Mouse (Mus musculus): Measurements from ENCODE around the gene Gtf2f1. TPM values are rescaled to one million over a fixed set of nuclear protein-coding genes. Genes with fewer than 3 reads are reported as not detected.

The Gtf2f1 gene
- polyA plus RNA-seq, 1 experiment from 2014 or later = 80.4 TPM

- H3K4me1 ChIP-seq = no peaks in the 10 kb centered on the region
- no peak overlapping the region for H3K9ac ChIP-seq (replicated peaks)
- no peaks in the 10 kb centered on the region for H3K36me3 ChIP-seq
- no peaks in the 10 kb centered on the region for H3K9me3 ChIP-seq
- no peak overlapping the region for H3K4me3 ChIP-seq
- no peak overlapping the region for H3K27ac ChIP-seq (replicated peaks)
- no peaks in the 10 kb centered on the region for H3K27me3 ChIP-seq
- no peak for ATAC-seq (replicated peaks)
- 82% methylated on average over 5 of the region's 5 CpGs for WGBS
- H3K4me2 ChIP-seq (replicated peaks) = no peak overlapping the region
Observed at GRCm38 (mm10) chr17:56962642-56963405, 48.3 kb downstream of the Gtf2f1 start.

DNA sequence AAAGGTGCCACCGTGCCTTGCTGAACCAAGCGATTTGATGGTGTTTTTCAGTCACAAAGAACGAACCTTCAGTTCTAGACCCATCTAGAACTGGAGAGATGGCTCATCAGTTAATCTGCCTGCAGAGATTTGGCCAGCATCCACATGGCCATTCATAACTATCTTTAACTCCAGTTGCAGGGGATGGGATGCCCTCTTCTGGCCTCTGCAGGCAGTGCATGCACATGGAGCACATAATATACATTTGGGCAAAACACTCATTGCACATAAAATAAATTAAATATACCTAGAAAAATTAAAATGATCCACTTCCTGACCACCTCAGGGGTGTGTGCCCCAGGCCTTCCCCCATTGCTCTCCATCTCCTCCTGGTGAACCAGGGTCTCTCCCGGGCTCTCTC is 49.2 kb downstream of the Gtf2f1 start:
- H3K9ac ChIP-seq (replicated peaks) = no peak overlapping the region
- H3K27me3 ChIP-seq = no peaks in the 10 kb centered on the region
- H3K4me2 ChIP-seq (replicated peaks) = no peak overlapping the region
- H3K9me3 ChIP-seq = no peaks in the 10 kb centered on the region
- no peak for ATAC-seq (replicated peaks)
- no peaks in the 10 kb centered on the region for H3K4me1 ChIP-seq
- WGBS = 94% methylated on average over 4 of the region's 4 CpGs
- no peak overlapping the region for H3K27ac ChIP-seq (replicated peaks)
- no peak overlapping the region for H3K4me3 ChIP-seq
- H3K36me3 ChIP-seq = no peaks in the 10 kb centered on the region

GRCm38 (mm10) chr17:56958667-56959066 is 52.4 kb downstream of the Gtf2f1 start:
- no peak overlapping the region for H3K4me2 ChIP-seq (replicated peaks)
- H3K9me3 ChIP-seq = no peaks in the 10 kb centered on the region
- no peak for ATAC-seq (replicated peaks)
- no peaks in the 10 kb centered on the region for H3K27me3 ChIP-seq
- 87% methylated on average over 4 of the region's 4 CpGs for WGBS
- H3K4me3 ChIP-seq = no peak overlapping the region
- H3K27ac ChIP-seq (replicated peaks) = no peak overlapping the region
- no peaks in the 10 kb centered on the region for H3K36me3 ChIP-seq
- H3K9ac ChIP-seq (replicated peaks) = no peak overlapping the region
- no peaks in the 10 kb centered on the region for H3K4me1 ChIP-seq

- WGBS = 31% methylated on average over 11 of the region's 11 CpGs
- no peak for ATAC-seq (replicated peaks)
- H3K4me1 ChIP-seq = no peaks in the 10 kb centered on the region
- no peak overlapping the region for H3K4me3 ChIP-seq
- no peak overlapping the region for H3K27ac ChIP-seq (replicated peaks)
- H3K9me3 ChIP-seq = no peaks in the 10 kb centered on the region
- no peaks in the 10 kb centered on the region for H3K36me3 ChIP-seq
- H3K27me3 ChIP-seq = no peaks in the 10 kb centered on the region
- no peak overlapping the region for H3K4me2 ChIP-seq (replicated peaks)
- no peak overlapping the region for H3K9ac ChIP-seq (replicated peaks)
Observed at GRCm38 (mm10) chr17:56957763-56958429, 53.2 kb downstream of the Gtf2f1 start.

- ATAC-seq (replicated peaks) = no peak
- Histone ChIP-seq H3K4me2 (replicated peaks) (no peak overlapping the region), H3K36me3 (no peaks in the 10 kb centered on the region), H3K27me3 (no peaks in the 10 kb centered on the region), H3K4me1 (no peaks in the 10 kb centered on the region), H3K9me3 (no peaks in the 10 kb centered on the region), H3K9ac (replicated peaks) (no peak overlapping the region), H3K4me3 (no peak overlapping the region), H3K27ac (replicated peaks) (no peak overlapping the region)
- 80% methylated on average over 7 of the region's 7 CpGs for WGBS
Observed at GRCm38 (mm10) chr17:56954871-56955270, 56.2 kb downstream of the Gtf2f1 start.

Other genes with a start within 250 kb of the Gtf2f1 start
- 72.1 and 74.3 TPM in 2 replicates for gene Dus3l, start 246.5 kb downstream of the Gtf2f1 start, polyA plus RNA-seq (2015; fragmentation: Nextera tagmentation; extraction: Ambion mirVana)
- gene Prr22, start 241.0 kb downstream of the Gtf2f1 start, polyA plus RNA-seq (2015; fragmentation: Nextera tagmentation; extraction: Ambion mirVana) = 0.66 and 0.73 TPM in 2 replicates
- 4.4 and 4.5 TPM in 2 replicates for gene Rfx2, start 180.3 kb downstream of the Gtf2f1 start, polyA plus RNA-seq (2015; fragmentation: Nextera tagmentation; extraction: Ambion mirVana)
- gene Acsbg2, start 136.8 kb downstream of the Gtf2f1 start, polyA plus RNA-seq (2015; fragmentation: Nextera tagmentation; extraction: Ambion mirVana) = not detected in 2 replicates
- gene 1700061G19Rik, start 135.8 kb downstream of the Gtf2f1 start, polyA plus RNA-seq (2015; fragmentation: Nextera tagmentation; extraction: Ambion mirVana) = 0.43 and 0.50 TPM in 2 replicates
- 88.4 and 91.1 TPM in 2 replicates for gene Mllt1, start 75.9 kb downstream of the Gtf2f1 start, polyA plus RNA-seq (2015; fragmentation: Nextera tagmentation; extraction: Ambion mirVana)
- not detected in 2 replicates for gene Acer1, start 29.2 kb downstream of the Gtf2f1 start, polyA plus RNA-seq (2015; fragmentation: Nextera tagmentation; extraction: Ambion mirVana)
- 162 and 175 TPM in 2 replicates for gene Clpp, start 21.0 kb downstream of the Gtf2f1 start, polyA plus RNA-seq (2015; fragmentation: Nextera tagmentation; extraction: Ambion mirVana)
- 43.7 and 46.2 TPM in 2 replicates for gene Alkbh7, start 13.9 kb downstream of the Gtf2f1 start, polyA plus RNA-seq (2015; fragmentation: Nextera tagmentation; extraction: Ambion mirVana)
- gene Pspn, start 11.3 kb downstream of the Gtf2f1 start, polyA plus RNA-seq (2015; fragmentation: Nextera tagmentation; extraction: Ambion mirVana) = 0.45 and 0.55 TPM in 2 replicates
- gene Gm17949, start 181 bp upstream of the Gtf2f1 start, polyA plus RNA-seq (2015; fragmentation: Nextera tagmentation; extraction: Ambion mirVana) = 0.31 and 0.47 TPM in 2 replicates
- 35.2 and 37.0 TPM in 2 replicates for gene Khsrp, start 20.2 kb upstream of the Gtf2f1 start, polyA plus RNA-seq (2015; fragmentation: Nextera tagmentation; extraction: Ambion mirVana)
- not detected in 2 replicates for gene Slc25a41, start 30.4 kb upstream of the Gtf2f1 start, polyA plus RNA-seq (2015; fragmentation: Nextera tagmentation; extraction: Ambion mirVana)
- gene Crb3, start 47.8 kb upstream of the Gtf2f1 start, polyA plus RNA-seq (2015; fragmentation: Nextera tagmentation; extraction: Ambion mirVana) = 1.3 and 2.0 TPM in 2 replicates
- 27.6 and 29.1 TPM in 2 replicates for gene Slc25a23, start 48.6 kb upstream of the Gtf2f1 start, polyA plus RNA-seq (2015; fragmentation: Nextera tagmentation; extraction: Ambion mirVana)
- 3.9 and 4.4 TPM in 2 replicates for gene Dennd1c, start 67.2 kb upstream of the Gtf2f1 start, polyA plus RNA-seq (2015; fragmentation: Nextera tagmentation; extraction: Ambion mirVana)
- gene Tubb4a, start 76.5 kb upstream of the Gtf2f1 start, polyA plus RNA-seq (2015; fragmentation: Nextera tagmentation; extraction: Ambion mirVana) = 239 and 253 TPM in 2 replicates
- gene Tnfsf9, start 94.0 kb upstream of the Gtf2f1 start, polyA plus RNA-seq (2015; fragmentation: Nextera tagmentation; extraction: Ambion mirVana) = 10.2 and 10.3 TPM in 2 replicates
- 0.28 TPM in 1 of 2 replicates, not detected in the other for gene Cd70, start 138.5 kb upstream of the Gtf2f1 start, polyA plus RNA-seq (2015; fragmentation: Nextera tagmentation; extraction: Ambion mirVana)
- not detected in 2 replicates for gene Tnfsf14, start 182.9 kb upstream of the Gtf2f1 start, polyA plus RNA-seq (2015; fragmentation: Nextera tagmentation; extraction: Ambion mirVana)
- gene C3, start 216.8 kb upstream of the Gtf2f1 start, polyA plus RNA-seq (2015; fragmentation: Nextera tagmentation; extraction: Ambion mirVana) = 0.59 and 0.93 TPM in 2 replicates
- 17.0 and 17.7 TPM in 2 replicates for gene Gpr108, start 237.2 kb upstream of the Gtf2f1 start, polyA plus RNA-seq (2015; fragmentation: Nextera tagmentation; extraction: Ambion mirVana)
- gene Trip10, start 238.2 kb upstream of the Gtf2f1 start, polyA plus RNA-seq (2015; fragmentation: Nextera tagmentation; extraction: Ambion mirVana) = 12.4 and 15.4 TPM in 2 replicates

Measured in forebrain, embryonic 15.5 days (tissue).